Mouse (Mus musculus) cerebellum, postnatal 14 days (tissue): ENCODE results near the gene Stab2.

Experiments used
- DNase-seq, 2 experiments: peaks; one replicate each; pipeline ENCODE4 v3.0.0; 2021; ENCODE audit warnings: mixed read lengths in 2 of 2

Gene Stab2

DNA sequence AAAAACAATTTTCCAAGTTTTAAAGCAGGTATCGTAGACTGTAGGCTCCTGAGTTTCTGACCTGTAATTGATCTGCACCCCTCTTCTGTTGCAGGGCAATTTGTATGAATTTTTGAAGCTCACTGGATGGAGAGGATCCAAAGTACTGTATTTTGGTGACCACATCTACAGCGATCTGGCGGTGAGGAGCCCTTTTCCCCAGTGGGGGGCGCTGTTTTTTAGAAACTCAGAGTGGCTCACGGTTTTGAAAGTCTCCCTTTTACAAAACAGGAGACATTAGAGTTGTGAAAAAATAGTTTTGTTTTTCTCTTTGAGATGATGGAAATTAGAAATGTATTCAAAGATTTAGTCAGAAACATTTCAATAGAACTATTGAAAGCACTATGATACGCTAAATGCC is 183.7 kb downstream of the Stab2 start:
- DNase-seq, result peak in 1 of 2 experiments; percentile 48

DNA sequence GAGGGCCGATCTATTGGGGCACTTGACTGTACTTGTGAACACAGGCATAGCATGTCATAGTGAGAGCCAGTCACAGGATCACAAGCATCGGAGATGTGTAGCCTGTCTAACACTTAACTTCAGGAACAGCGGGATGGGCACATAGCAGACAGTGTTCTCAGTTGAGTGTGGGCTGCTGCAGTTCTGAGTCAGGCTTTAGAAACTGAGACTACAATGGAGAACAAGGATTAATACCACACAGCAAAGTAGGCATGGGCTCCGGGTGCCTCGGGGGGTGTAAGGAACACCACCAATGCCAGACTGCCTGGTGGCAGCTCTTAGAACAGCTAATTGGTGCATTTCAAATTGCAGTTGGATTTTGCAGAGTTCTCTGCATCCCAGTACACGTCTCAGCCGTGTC is 186.8 kb downstream of the Stab2 start:
- DNase-seq, result no peak

DNA sequence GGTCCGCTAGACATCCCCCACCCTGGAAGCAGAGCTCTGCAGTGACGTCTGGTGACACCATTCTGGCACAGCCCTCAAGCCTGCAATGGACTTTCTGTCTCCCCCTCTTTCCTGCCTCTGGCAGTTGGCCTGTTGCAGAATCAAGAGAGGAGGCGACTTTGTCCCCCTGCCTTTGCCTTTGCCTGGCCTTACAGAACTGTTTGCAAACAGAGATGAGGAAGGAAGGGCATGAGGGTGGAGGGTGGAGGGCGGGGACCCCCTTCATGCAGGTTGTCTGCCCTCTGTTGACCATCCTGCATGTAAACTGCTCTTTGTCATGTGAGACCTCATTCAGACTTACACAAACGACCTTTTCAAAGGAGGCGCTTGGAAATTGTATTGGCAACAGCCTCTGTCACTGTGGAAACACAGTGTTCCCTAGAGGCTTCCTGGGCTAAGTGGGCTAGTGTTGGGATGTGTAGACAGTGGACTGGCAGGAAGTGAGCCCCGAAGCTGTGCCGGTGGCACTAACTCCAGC is 188.1 kb downstream of the Stab2 start:
- peak; percentile 45 for DNase-seq

GRCm38 (mm10) chr10:86815133-86815532 is 192.7 kb downstream of the Stab2 start:
- DNase-seq, result no peak

DNA sequence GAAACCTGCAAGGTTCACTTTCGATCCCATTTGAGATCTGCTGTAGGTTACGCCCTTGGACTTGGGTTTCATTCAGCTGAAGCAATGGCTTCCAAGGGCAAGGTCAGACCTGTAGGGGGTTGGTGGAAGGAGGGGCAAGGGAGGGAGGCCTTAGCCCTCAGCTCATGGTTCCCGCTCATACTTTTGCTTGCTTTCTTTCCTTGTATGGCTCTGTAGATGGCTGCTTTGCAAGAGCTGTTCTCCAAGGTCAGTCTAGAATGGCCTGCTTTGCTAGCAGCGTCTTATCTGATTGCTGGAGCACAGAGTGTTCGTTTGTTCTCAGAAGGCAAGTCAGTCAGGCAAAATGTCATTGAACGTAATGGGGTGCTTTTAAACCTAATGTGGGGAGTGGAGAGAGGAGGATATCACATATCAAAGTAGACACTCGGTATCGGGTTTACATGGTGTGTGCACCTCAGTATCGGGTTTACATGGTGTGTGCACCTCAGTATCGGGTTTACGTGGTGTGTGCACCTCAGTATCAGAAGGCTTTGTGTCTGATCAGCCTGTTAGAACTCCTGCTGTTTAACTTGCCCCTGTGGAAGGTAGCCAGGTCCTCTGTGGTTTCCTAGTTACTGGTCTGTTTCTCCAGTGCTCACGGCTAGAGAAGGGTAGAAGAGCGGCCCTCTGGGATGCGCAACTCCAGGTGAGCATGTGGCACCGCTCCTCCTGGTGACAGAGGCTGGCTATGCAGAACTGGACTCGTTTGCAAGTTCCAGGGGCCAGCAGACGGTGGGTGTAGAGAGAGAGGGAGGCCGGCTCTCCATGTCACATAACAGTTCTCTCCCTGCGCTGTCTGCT is 193.3 kb downstream of the Stab2 start:
- no peak for DNase-seq

GRCm38 (mm10) chr10:86810612-86811011 is 197.2 kb downstream of the Stab2 start:
- DNase-seq, result no peak

GRCm38 (mm10) chr10:86810000-86810399 is 197.8 kb downstream of the Stab2 start:
- DNase-seq, result peak; percentile 16 to 22

- DNase-seq, result no peak
Observed at GRCm38 (mm10) chr10:86808013-86808758, 199.6 kb downstream of the Stab2 start.

DNA sequence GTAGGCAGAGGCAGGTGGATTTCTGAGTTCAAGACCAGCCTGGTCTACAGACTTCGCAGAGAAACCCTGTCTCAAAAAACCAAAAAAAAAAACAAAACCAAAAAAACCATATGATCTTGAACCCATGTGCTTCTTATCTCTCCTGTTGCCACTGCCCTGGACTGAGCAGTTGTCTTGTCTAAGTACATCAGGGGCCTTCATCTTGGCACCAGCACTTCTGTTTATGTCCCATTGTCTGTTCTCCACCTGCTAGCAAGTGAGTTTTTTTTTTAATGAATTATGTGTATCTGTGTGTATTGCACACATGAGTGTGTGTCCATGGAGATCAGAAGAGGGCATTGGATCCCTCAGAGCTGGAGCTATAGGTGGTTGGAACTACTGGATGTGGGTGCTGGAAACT is 200.5 kb downstream of the Stab2 start:
- no peak for DNase-seq

DNA sequence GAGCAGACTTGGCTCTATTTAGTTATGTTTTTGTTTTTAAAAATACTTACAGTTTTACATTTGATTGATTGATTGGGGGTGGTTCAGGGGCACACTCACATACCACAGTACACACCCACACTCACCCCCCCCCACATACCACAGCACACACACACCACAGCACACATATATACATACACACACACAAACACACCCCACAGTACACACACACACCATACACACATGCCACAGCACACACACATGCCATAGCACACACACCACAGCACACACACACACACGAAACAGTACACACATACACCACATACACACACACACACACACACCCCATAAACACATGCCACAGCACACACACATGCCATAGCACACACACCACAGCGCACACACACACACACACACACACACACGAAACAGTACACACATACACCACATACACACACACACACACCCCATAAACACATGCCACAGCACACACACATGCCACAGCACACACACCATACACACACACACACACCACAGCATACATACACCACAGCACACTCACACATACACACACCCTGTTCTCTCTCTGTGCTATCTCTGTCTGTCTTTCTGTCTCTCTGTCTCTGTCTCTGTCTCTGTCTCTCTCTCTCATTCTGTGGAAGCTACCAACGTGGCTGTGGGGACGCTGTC is 211.6 kb downstream of the Stab2 start:
- DNase-seq, result no peak

GRCm38 (mm10) chr10:86794794-86795535 is 212.9 kb downstream of the Stab2 start:
- no peak for DNase-seq

- no peak for DNase-seq
Observed at GRCm38 (mm10) chr10:86794196-86794595, 213.6 kb downstream of the Stab2 start.

GRCm38 (mm10) chr10:86793509-86793951 is 214.3 kb downstream of the Stab2 start:
- DNase-seq, result no peak

DNA sequence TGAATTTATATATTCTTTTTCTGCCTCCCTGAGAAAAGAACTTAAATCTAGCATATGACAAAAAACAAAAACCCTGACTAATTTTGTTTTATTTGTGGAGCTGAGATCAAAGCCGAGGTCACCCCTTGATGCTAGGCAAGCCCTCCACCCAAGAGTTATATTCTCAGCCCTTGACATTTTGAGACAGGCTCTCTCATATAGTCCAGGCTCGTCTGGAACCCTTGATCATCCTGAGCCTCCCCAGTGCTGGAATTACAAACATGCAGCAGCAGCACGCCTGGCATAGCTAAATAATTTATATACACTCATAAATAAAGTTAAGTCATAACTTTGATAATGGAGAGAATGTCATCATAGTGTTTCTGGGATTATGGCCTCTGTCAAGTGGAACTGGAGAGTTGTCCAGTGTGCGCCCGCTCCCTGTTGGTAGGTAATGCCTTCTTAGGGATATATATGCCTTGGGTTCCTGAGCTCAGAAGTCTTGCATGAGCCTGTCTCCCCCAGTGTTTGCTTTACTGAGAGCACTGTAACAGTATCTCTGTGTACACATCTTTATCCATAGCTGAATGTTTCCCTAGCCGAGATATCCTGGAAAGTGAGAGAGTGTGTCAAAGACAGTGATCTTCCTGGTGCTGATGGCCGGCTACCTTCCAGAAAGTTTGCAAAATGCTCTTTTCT is 216.2 kb downstream of the Stab2 start:
- DNase-seq, result no peak
